8 mouse cellular contexts compared by ENCODE assay signal in the genomic region with DNA sequence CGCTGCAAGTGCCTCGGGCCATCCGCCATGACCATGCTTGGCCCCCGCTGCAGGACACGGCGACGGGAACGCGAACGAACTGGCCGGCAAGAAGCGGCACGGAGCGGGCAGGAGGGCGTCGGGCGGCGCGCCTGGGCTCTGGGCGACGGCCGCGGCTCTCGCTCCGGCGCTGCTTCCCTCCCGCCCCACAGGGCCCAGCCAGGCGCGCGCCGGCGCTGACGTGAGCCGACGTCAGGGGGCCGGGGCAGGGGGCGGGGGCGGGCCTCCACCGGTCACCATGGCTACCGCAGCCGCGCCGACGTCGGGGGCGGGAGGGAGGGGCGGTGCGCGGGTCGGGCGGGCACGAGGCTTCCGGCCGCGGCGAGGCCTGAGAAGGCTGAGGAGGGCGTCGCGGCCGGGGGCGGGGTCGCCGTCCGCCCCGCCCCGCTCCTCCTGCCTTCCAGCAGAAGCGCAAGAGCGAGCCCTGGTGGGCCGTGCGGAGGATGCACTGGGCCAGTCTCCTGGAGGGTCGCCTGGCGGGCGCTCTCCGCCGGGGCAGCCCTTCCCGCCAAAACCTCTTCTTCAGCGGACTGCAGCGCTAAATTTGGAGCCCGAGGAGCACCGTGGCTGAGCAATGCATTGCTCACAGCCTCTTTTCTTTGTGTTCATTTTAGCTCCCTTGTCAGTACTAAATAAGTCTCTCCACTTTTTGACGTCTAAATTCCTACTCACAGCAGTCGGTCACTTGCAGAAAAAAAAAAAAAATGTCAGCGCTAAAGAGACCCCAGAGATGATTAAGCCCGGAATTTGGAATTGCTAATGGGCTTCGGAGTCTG. TPM values are rescaled to one million over a fixed set of nuclear protein-coding genes. Genes with fewer than 3 reads are reported as not detected.
DNase-seq lines count a peak whose midpoint lies in the region; ATAC-seq and TF ChIP-seq lines count a peak whose summit lies in the region.

A gene (minus strand): TSS at position 233 of the 815 bp plus-strand sequence.

- ATAC-seq in hindbrain, postnatal 0 days: peak; percentile 98

- TF ChIP-seq CTCF in gastrocnemius, adult 2 months (IDR thresholded peaks at IDR 0.05): peak; percentile 93
- peak; percentile 82 for TF ChIP-seq CTCF in hindbrain, postnatal 0 days (IDR thresholded peaks at IDR 0.05; ENCODE audit: low read depth)

- H3K4me1 ChIP-seq in hindbrain, postnatal 0 days (ENCODE audit: insufficient read depth, low read length): no peaks in the 10 kb centered on the region
- H3K4me1 ChIP-seq in megakaryocyte, embryonic 14.5 days: peaks cover 33% of the 10 kb centered on the region

- no peaks in the 10 kb centered on the region for H3K36me3 ChIP-seq in hindbrain, postnatal 0 days (ENCODE audit: insufficient read depth, low read length)
- no peaks in the 10 kb centered on the region for H3K36me3 ChIP-seq in megakaryocyte, embryonic 14.5 days (replicated peaks; ENCODE audit: low read length)

- peak; percentile 86 for DNase-seq in WW6 (ENCODE audit: low read depth, low spot score)
- peak; percentile 77 to 95 for DNase-seq in cerebellum, postnatal 4 days (ENCODE audit: low spot score in 2 of 2)
- peak; percentile 96 for DNase-seq in gastrocnemius, adult 2 months
- DNase-seq in hindbrain, postnatal 0 days (ENCODE audit: low spot score): peak; percentile 97
- DNase-seq in left cerebral cortex, adult 8-10 months (ENCODE audit: low spot score in 2 of 2): peak; percentile 75 to 83
- peak; percentile 92 for DNase-seq in right cerebral cortex, postnatal 10 days (ENCODE audit: low spot score in 2 of 2)
- DNase-seq in urinary bladder, postnatal 25 days (ENCODE audit: low spot score): peak; percentile 85

- H3K27me3 ChIP-seq in hindbrain, postnatal 0 days (ENCODE audit: insufficient read depth, low read length): no peaks in the 10 kb centered on the region
- no peaks in the 10 kb centered on the region for H3K27me3 ChIP-seq in megakaryocyte, embryonic 14.5 days (replicated peaks)

- intact Hi-C loops in gastrocnemius, adult 2 months (cut with DNase I): loop anchor here (1.0 to 2.0 kb wide), 2 partner anchors 160 to 206 kb away; no protein-coding TSS in a partner anchor

- H3K4me3 ChIP-seq in gastrocnemius, adult 2 months: peak within 1 kb of the TSS; percentile 92
- H3K4me3 ChIP-seq in hindbrain, postnatal 0 days (ENCODE audit: low read length): peak within 1 kb of the TSS; percentile 96
- peak within 1 kb of the TSS; percentile 99 for H3K4me3 ChIP-seq in megakaryocyte, embryonic 14.5 days (replicated peaks)

- H3K4me2 ChIP-seq in hindbrain, postnatal 0 days (ENCODE audit: low read depth, low read length): peak within 1 kb of the TSS; percentile 77

- H3K9me3 ChIP-seq in hindbrain, postnatal 0 days (ENCODE audit: low read length): no peaks in the 10 kb centered on the region
- no peaks in the 10 kb centered on the region for H3K9me3 ChIP-seq in megakaryocyte, embryonic 14.5 days

- under 1% methylated on average over 35 of the region's 85 CpGs for WGBS in hindbrain, postnatal 0 days

- peak within 1 kb of the TSS; percentile 99 for H3K27ac ChIP-seq in gastrocnemius, adult 2 months
- H3K27ac ChIP-seq in hindbrain, postnatal 0 days: peak within 1 kb of the TSS; percentile 86

- H3K9ac ChIP-seq in hindbrain, postnatal 0 days (replicated peaks; ENCODE audit: low read length): peak within 1 kb of the TSS; percentile 89

RNA-seq across cellular contexts. Expression of the gene that starts here (rescaled TPM):
- 10 to 100 TPM; 17.9 to 25.2 TPM for total RNA-seq in gastrocnemius, adult 2 months (2021)
- total RNA-seq in hindbrain, postnatal 0 days (2014; rRNA removed): 24.4 and 26.1 TPM in 2 replicates
- 11.7 and 13.0 TPM in 2 replicates for polyA plus RNA-seq in hindbrain, postnatal 0 days (2015; fragmentation: Nextera tagmentation; extraction: Ambion mirVana)
- 10 to 100 TPM; 41.2 to 49.3 (median 43.6) TPM for total RNA-seq in left cerebral cortex, adult 8-10 months (2022)
- polyA plus RNA-seq in megakaryocyte, embryonic 14.5 days (2012; ENCODE audit: insufficient read depth, low replicate concordance): 0.77 and 3.3 TPM in 2 replicates

Comparison
In these comparisons a context has a peak if more than half of its experiments do, and no peak if none do; other contexts are left out.
1. Peak in every context shown above with its lines: DNase-seq, ATAC-seq, H3K4me3 ChIP-seq and H3K27ac ChIP-seq.